Mouse (Mus musculus): Measurements from ENCODE around the gene Rab44.

DNA sequence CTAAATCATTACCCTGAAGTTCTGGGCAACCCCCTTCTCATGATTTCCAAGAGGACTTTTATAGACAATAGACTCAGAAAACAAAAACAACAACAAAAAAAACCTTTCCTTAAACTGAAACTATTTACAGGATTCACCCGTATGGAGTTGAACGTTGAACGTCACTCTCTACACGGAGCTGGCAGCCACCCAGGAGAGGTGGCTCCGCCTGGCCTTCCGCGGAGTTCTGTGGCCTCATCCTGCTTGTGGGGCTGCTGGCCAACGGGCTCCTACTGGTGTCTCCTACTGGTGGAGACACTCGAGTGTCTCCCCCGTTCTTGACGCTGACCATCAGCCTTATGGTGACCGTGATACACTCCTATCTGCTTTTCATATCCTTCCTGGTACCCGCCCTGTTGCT lies 40.3 kb downstream of the Rab44 start:
- TF ChIP-seq CTCF (IDR thresholded peaks at IDR 0.05; ENCODE audit: low read depth) (no peak), EP300 (IDR thresholded peaks at IDR 0.05; ENCODE audit: low read depth) (no peak)
